Mouse (Mus musculus): ENCODE results near the gene Klf7. TPM values are rescaled to one million over a fixed set of nuclear protein-coding genes. Genes with fewer than 3 reads are reported as not detected.

The Klf7 gene
- polyA plus RNA-seq, 1 experiment from 2014 or later, result 6.2 TPM

- H3K4me1 ChIP-seq (replicated peaks), result peaks cover 35% of the 10 kb centered on the region
- WGBS (ENCODE audit: insufficient replicate concordance), result 46% methylated on average over 3 of the region's 3 CpGs
- no peaks in the 10 kb centered on the region for H3K36me3 ChIP-seq (replicated peaks)
- 0 out of 2 replicates have a peak overlapping the region, but pooled peaks have one; percentile 0 for H3K4me2 ChIP-seq
- H3K4me3 ChIP-seq (replicated peaks), result no peak overlapping the region
- peak; percentile 43 for ATAC-seq (ENCODE audit: insufficient read depth)
- H3K9me3 ChIP-seq (replicated peaks), result no peaks in the 10 kb centered on the region
- peak overlapping the region; percentile 29; the same call in 1 of the 2 replicates for H3K27ac ChIP-seq (replicated peaks)
- H3K27me3 ChIP-seq, result no peaks in the 10 kb centered on the region
- no peak overlapping the region for H3K9ac ChIP-seq
Observed at GRCm38 (mm10) chr1:64104665-64105064, 17.4 kb downstream of the Klf7 start.

- no peak overlapping the region for H3K4me2 ChIP-seq
- peaks cover 57% of the 10 kb centered on the region for H3K4me1 ChIP-seq (replicated peaks)
- ATAC-seq (ENCODE audit: insufficient read depth), result no peak
- no peak overlapping the region for H3K4me3 ChIP-seq (replicated peaks)
- H3K9me3 ChIP-seq (replicated peaks), result no peaks in the 10 kb centered on the region
- WGBS (ENCODE audit: insufficient replicate concordance), result 24% methylated on average over 3 of the region's 3 CpGs
- H3K9ac ChIP-seq, result no peak overlapping the region
- H3K27ac ChIP-seq (replicated peaks), result no peak overlapping the region
- H3K27me3 ChIP-seq, result no peaks in the 10 kb centered on the region
- H3K36me3 ChIP-seq (replicated peaks), result no peaks in the 10 kb centered on the region
Observed at GRCm38 (mm10) chr1:64101331-64101730, 20.8 kb downstream of the Klf7 start.

- Histone ChIP-seq H3K9ac (no peak overlapping the region), H3K27ac (replicated peaks) (peak overlapping the region; percentile 21; the same call in 1 of the 2 replicates), H3K27me3 (no peaks in the 10 kb centered on the region), H3K9me3 (replicated peaks) (no peaks in the 10 kb centered on the region), H3K4me1 (replicated peaks) (peaks cover 37% of the 10 kb centered on the region), H3K36me3 (replicated peaks) (no peaks in the 10 kb centered on the region), H3K4me2 (no peak overlapping the region), H3K4me3 (replicated peaks) (no peak overlapping the region)
- peak; percentile 40 for ATAC-seq (ENCODE audit: insufficient read depth)
- 22% methylated on average over 4 of the region's 4 CpGs for WGBS (ENCODE audit: insufficient replicate concordance)
Observed at GRCm38 (mm10) chr1:64098800-64099199, 23.3 kb downstream of the Klf7 start.

GRCm38 (mm10) chr1:64097640-64098287 lies 24.3 kb downstream of the Klf7 start:
- Histone ChIP-seq H3K36me3 (replicated peaks) (no peaks in the 10 kb centered on the region), H3K4me3 (replicated peaks) (no peak overlapping the region), H3K9ac (no peak overlapping the region), H3K4me1 (replicated peaks) (peaks cover 37% of the 10 kb centered on the region), H3K27ac (replicated peaks) (peak overlapping the region; percentile 21; the same call in 1 of the 2 replicates), H3K4me2 (peak overlapping the region; percentile 1; the same call in 1 of the 2 replicates), H3K9me3 (replicated peaks) (no peaks in the 10 kb centered on the region), H3K27me3 (no peaks in the 10 kb centered on the region)
- WGBS (ENCODE audit: insufficient replicate concordance), result 47% methylated on average over 6 of the region's 6 CpGs
- ATAC-seq (ENCODE audit: insufficient read depth), result peak; percentile 66

- H3K27me3 ChIP-seq, result no peaks in the 10 kb centered on the region
- no peak overlapping the region for H3K4me3 ChIP-seq (replicated peaks)
- no peaks in the 10 kb centered on the region for H3K9me3 ChIP-seq (replicated peaks)
- 83% methylated on average over 5 of the region's 5 CpGs for WGBS (ENCODE audit: insufficient replicate concordance)
- peaks cover 33% of the 10 kb centered on the region for H3K4me1 ChIP-seq (replicated peaks)
- no peak overlapping the region for H3K4me2 ChIP-seq
- H3K27ac ChIP-seq (replicated peaks), result no peak overlapping the region
- no peaks in the 10 kb centered on the region for H3K36me3 ChIP-seq (replicated peaks)
- no peak overlapping the region for H3K9ac ChIP-seq
- no peak for ATAC-seq (ENCODE audit: insufficient read depth)
Observed at GRCm38 (mm10) chr1:64093018-64093417, 29.1 kb downstream of the Klf7 start.

GRCm38 (mm10) chr1:64091591-64091990 lies 30.5 kb downstream of the Klf7 start:
- Histone ChIP-seq H3K27ac (replicated peaks) (no peak overlapping the region), H3K9me3 (replicated peaks) (no peaks in the 10 kb centered on the region), H3K4me2 (no peak overlapping the region), H3K36me3 (replicated peaks) (no peaks in the 10 kb centered on the region), H3K4me1 (replicated peaks) (peaks cover 24% of the 10 kb centered on the region; the same call in 1 of the 2 replicates), H3K27me3 (no peaks in the 10 kb centered on the region), H3K4me3 (replicated peaks) (no peak overlapping the region), H3K9ac (no peak overlapping the region)
- no peak for ATAC-seq (ENCODE audit: insufficient read depth)
- 78% methylated on average over 9 of the region's 9 CpGs for WGBS (ENCODE audit: insufficient replicate concordance)

GRCm38 (mm10) chr1:64090566-64090965 lies 31.5 kb downstream of the Klf7 start:
- Histone ChIP-seq H3K9ac (no peak overlapping the region), H3K4me2 (no peak overlapping the region), H3K9me3 (replicated peaks) (no peaks in the 10 kb centered on the region), H3K4me3 (replicated peaks) (no peak overlapping the region), H3K27ac (replicated peaks) (no peak overlapping the region), H3K36me3 (replicated peaks) (no peaks in the 10 kb centered on the region), H3K27me3 (no peaks in the 10 kb centered on the region), H3K4me1 (replicated peaks) (peaks cover 21% of the 10 kb centered on the region; the same call in 1 of the 2 replicates)
- WGBS (ENCODE audit: insufficient replicate concordance), result 69% methylated on average over 5 of the region's 5 CpGs
- ATAC-seq (ENCODE audit: insufficient read depth), result no peak

- ATAC-seq (ENCODE audit: insufficient read depth), result no peak
- Histone ChIP-seq H3K9ac (no peak overlapping the region), H3K4me2 (no peak overlapping the region), H3K9me3 (replicated peaks) (no peaks in the 10 kb centered on the region), H3K4me3 (replicated peaks) (no peak overlapping the region), H3K27me3 (no peaks in the 10 kb centered on the region), H3K4me1 (replicated peaks) (peaks cover 23% of the 10 kb centered on the region), H3K36me3 (replicated peaks) (no peaks in the 10 kb centered on the region), H3K27ac (replicated peaks) (no peak overlapping the region)
- 19% methylated on average over 1 of the region's 1 CpGs for WGBS (ENCODE audit: insufficient replicate concordance)
Observed at GRCm38 (mm10) chr1:64089691-64090090, 32.4 kb downstream of the Klf7 start.

- peaks cover 28% of the 10 kb centered on the region for H3K4me1 ChIP-seq (replicated peaks)
- no peak overlapping the region for H3K9ac ChIP-seq
- H3K4me3 ChIP-seq (replicated peaks), result no peak overlapping the region
- H3K4me2 ChIP-seq, result peak overlapping the region; percentile 10; the same call in 1 of the 2 replicates
- 52% methylated on average over 12 of the region's 12 CpGs for WGBS (ENCODE audit: insufficient replicate concordance)
- peak; percentile 28 for ATAC-seq (ENCODE audit: insufficient read depth)
- H3K27me3 ChIP-seq, result no peaks in the 10 kb centered on the region
- H3K27ac ChIP-seq (replicated peaks), result no peak overlapping the region
- no peaks in the 10 kb centered on the region for H3K9me3 ChIP-seq (replicated peaks)
- no peaks in the 10 kb centered on the region for H3K36me3 ChIP-seq (replicated peaks)
Observed at GRCm38 (mm10) chr1:64088604-64089320, 33.3 kb downstream of the Klf7 start.

- no peaks in the 10 kb centered on the region for H3K27me3 ChIP-seq
- no peaks in the 10 kb centered on the region for H3K9me3 ChIP-seq (replicated peaks)
- peaks cover 28% of the 10 kb centered on the region for H3K4me1 ChIP-seq (replicated peaks)
- H3K4me3 ChIP-seq (replicated peaks), result no peak overlapping the region
- H3K4me2 ChIP-seq, result peak overlapping the region; percentile 10; the same call in 1 of the 2 replicates
- H3K36me3 ChIP-seq (replicated peaks), result no peaks in the 10 kb centered on the region
- 38% methylated on average over 17 of the region's 17 CpGs for WGBS (ENCODE audit: insufficient replicate concordance)
- no peak overlapping the region for H3K27ac ChIP-seq (replicated peaks)
- peak; percentile 40 for ATAC-seq (ENCODE audit: insufficient read depth)
- no peak overlapping the region for H3K9ac ChIP-seq
Observed at GRCm38 (mm10) chr1:64087657-64088603, 34.2 kb downstream of the Klf7 start.

Measured in liver, embryonic 15.5 days (tissue).